Mouse (Mus musculus): ENCODE data around the gene Ccdc92b. TPM values are rescaled to one million over a fixed set of nuclear protein-coding genes. Genes with fewer than 3 reads are reported as not detected.

The Ccdc92b gene
- polyA plus RNA-seq, 1 experiment from 2014 or later, result 4.0 TPM

DNA sequence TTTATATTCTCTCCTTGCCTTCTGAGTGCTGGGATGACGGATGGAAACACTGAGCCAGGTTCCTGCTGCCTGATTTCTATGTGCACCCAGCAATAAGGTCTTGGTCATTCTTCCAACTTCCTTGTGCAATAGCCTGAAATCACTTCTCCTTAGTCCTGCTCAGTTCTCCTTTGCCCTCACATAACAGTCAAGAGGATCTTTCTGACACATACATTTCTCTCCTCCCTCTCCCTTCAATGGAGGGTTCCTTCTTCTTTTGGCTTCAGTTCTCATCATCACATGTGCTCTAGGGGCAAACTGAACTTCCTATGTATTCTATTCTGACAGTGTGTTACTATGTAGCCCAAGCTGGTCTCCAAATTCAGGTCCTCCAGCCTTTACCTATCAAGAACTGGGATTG lies 28.6 kb downstream of the Ccdc92b start:
- H3K4me3 ChIP-seq, result no peak overlapping the region
- no peaks in the 10 kb centered on the region for H3K27me3 ChIP-seq
- H3K9me3 ChIP-seq, result no peaks in the 10 kb centered on the region
- H3K4me2 ChIP-seq, result no peak overlapping the region
- no peak overlapping the region for H3K9ac ChIP-seq
- peaks cover 38% of the 10 kb centered on the region for H3K4me1 ChIP-seq (replicated peaks)
- ATAC-seq (ENCODE audit: low FRiP score, low read depth), result no peak
- WGBS, result 88% methylated on average over 1 of the region's 1 CpGs
- no peak overlapping the region for H3K27ac ChIP-seq (replicated peaks)
- H3K36me3 ChIP-seq, result no peaks in the 10 kb centered on the region

DNA sequence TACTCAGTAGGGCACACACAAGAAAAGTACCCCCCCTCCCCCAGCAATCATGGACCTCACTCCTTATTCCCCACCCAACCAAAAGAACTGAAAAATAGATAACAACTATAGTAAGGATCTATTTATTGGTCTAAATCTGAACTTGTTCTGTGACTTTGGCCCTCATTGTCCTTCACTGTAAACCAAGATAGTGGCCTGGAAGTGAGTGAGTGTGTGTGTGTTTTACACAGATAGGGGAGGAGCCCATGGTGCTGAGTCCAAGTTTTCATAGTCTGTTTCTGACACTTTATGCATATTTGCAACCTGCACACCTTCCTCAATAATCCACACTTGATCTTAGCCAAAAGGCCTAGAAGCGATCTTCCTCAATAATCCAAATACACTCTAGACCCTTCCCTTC lies 29.3 kb downstream of the Ccdc92b start:
- Histone ChIP-seq H3K27me3 (no peaks in the 10 kb centered on the region), H3K27ac (replicated peaks) (peak overlapping the region; percentile 73), H3K4me2 (peak overlapping the region; percentile 96), H3K4me1 (replicated peaks) (peaks cover 45% of the 10 kb centered on the region), H3K9me3 (no peaks in the 10 kb centered on the region), H3K9ac (peak overlapping the region; percentile 64), H3K4me3 (peak overlapping the region; percentile 92), H3K36me3 (no peaks in the 10 kb centered on the region)
- ATAC-seq (ENCODE audit: low FRiP score, low read depth), result peak; percentile 23; the same call in 1 of the 2 replicates
- 8% methylated on average over 1 of the region's 1 CpGs for WGBS

DNA sequence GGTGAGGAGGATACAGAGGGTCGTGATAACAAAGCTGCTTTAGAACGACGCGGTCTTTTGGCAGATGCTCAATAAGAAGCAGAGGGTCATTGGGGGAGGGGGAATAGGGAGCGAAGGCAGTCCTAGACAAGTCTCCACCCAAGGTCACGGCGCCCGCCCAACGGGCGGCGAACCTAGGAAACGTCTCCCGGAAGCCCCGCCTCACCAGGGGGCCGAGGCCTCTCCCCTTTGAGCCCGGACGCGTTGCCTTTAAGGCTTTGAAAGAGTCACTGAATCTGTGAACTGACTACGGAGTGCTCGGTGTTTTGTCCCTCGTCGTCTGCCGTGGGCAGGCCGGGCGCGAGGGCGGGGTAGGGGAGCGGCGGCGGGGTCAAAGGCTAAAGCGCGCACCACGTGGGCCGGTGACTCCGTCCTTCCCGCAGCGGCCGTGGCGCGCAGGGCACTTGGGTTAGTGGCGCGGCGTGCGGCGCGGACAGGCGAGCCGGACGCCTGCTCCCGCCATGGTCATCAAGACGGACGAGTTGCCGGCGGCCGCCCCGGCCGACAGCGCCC lies 29.8 kb downstream of the Ccdc92b start, which contains the start of gene Cluh:
Gene Cluh, plus strand, starts transcription at position 401 of the 552 bp plus-strand sequence.
- Histone ChIP-seq H3K9ac (peak within 1 kb of the TSS; percentile 64), H3K36me3 (no peaks in the 10 kb centered on the region), H3K4me1 (replicated peaks) (peaks cover 46% of the 10 kb centered on the region), H3K27me3 (no peaks in the 10 kb centered on the region), H3K9me3 (no peaks in the 10 kb centered on the region), H3K4me3 (peak within 1 kb of the TSS; percentile 92), H3K27ac (replicated peaks) (peak within 1 kb of the TSS; percentile 73), H3K4me2 (peak within 1 kb of the TSS; percentile 96)
- WGBS, result under 1% methylated on average over 58 of the region's 58 CpGs
- peak; percentile 88 for ATAC-seq (ENCODE audit: low FRiP score, low read depth)

DNA sequence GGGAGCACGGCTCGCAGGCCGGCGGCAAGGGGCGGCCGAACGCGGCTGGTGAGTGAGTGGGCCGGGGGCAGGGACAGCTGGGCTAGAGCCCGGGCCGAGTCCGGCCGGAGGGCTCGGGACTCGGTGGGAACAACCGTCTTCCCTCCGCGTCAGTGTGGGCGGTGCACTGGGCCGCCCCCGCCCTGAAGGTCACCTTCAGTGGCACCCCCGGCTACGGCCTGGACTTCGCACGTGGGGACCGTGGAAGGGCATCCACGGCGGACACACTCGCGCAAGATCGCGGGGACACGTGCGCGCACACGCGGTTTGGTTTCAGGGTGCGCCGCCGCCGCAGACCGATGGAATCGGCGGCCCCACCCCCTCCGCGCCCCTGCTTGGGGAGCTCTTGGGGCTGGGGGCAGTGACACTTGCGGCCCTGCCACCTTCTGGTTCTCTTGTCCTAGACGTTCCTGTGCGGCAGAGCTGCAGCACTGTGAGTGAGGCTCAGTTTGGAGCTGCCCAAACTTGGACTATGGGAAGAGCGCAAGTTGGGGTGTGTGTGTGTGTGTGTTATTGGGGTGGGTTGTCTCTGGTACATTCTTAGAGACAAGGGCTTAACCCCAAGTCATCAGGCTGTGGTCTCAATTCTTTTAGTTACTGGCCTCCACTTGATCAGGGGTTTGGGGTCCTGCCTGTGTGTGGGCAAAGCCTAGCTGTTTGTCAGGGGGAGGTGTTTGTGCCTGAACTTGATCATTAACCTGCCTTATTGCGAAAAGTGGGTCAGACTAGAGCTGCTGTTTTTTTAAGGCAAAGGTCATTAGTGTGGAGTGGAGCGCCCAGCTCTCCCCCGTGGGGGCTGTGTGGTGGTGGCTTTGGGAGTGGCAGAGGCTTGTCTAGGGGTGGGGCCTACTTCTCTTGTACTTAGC lies 30.5 kb downstream of the Ccdc92b start:
- peak; percentile 62 for ATAC-seq (ENCODE audit: low FRiP score, low read depth)
- Histone ChIP-seq H3K36me3 (no peaks in the 10 kb centered on the region), H3K4me3 (peak overlapping the region; percentile 92), H3K4me2 (peak overlapping the region; percentile 96), H3K9me3 (no peaks in the 10 kb centered on the region), H3K27ac (replicated peaks) (peak overlapping the region; percentile 73), H3K4me1 (replicated peaks) (peaks cover 46% of the 10 kb centered on the region), H3K27me3 (no peaks in the 10 kb centered on the region), H3K9ac (peak overlapping the region; percentile 64)
- 2% methylated on average over 50 of the region's 53 CpGs for WGBS

DNA sequence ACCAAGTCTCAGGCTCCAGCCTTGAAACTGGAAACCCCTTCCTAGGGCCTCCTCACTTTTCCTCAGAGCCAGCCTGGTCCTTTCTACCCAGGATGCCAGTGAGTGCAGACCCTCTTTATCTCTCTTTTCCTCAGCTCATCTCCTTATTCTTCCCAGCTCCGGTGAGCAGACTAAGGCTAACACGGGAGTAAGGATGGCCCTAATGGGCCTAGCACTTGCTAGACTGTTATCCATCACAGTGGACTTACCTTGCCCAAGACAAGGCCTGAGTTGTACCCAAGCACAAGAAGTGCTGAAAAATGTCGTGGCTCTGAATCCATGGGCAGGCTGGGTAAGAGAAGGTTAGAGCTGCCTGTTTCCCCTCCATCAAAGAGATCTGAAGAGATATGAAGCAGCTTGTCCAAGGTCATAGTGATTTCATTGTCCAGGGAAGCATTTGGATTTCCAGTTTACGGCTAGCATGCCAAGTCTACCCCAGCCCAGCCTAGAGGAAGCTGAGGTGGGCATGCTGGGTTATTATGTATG lies 31.2 kb downstream of the Ccdc92b start:
- H3K4me3 ChIP-seq, result peak overlapping the region; percentile 92
- WGBS, result 57% methylated on average over 4 of the region's 4 CpGs
- H3K27me3 ChIP-seq, result no peaks in the 10 kb centered on the region
- H3K9ac ChIP-seq, result peak overlapping the region; percentile 64
- H3K4me2 ChIP-seq, result peak overlapping the region; percentile 96
- no peaks in the 10 kb centered on the region for H3K9me3 ChIP-seq
- H3K36me3 ChIP-seq, result no peaks in the 10 kb centered on the region
- no peak for ATAC-seq (ENCODE audit: low FRiP score, low read depth)
- 0 out of 2 replicates have a peak overlapping the region, but pooled peaks have one; percentile 73 for H3K27ac ChIP-seq (replicated peaks)
- peaks cover 46% of the 10 kb centered on the region for H3K4me1 ChIP-seq (replicated peaks)

DNA sequence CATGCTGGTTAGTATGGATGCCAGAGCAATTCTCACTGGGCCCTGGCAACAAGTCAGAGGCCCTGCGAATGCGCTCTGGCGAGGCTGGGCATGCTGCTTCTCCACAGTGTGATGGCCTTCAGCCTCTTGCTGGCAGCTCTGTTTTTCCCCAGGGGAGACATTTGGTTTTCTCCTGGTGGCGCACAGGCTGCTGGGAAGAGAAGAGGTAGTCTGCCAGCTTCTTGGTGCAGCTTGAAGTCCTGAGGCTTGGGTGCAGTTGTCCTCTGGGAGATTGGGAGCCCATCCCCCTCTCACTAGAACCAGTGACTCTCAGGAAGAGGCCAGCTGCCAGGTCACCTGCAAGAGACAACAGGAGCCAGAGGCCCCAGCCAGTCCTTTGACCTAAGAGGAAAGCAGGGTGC lies 33.4 kb downstream of the Ccdc92b start:
- Histone ChIP-seq H3K4me1 (replicated peaks) (peaks cover 46% of the 10 kb centered on the region), H3K4me3 (no peak overlapping the region), H3K27ac (replicated peaks) (peak overlapping the region; percentile 46), H3K27me3 (no peaks in the 10 kb centered on the region), H3K4me2 (no peak overlapping the region), H3K9ac (no peak overlapping the region), H3K9me3 (no peaks in the 10 kb centered on the region), H3K36me3 (peaks cover 15% of the 10 kb centered on the region)
- 33% methylated on average over 4 of the region's 4 CpGs for WGBS
- ATAC-seq (ENCODE audit: low FRiP score, low read depth), result peak; percentile 16; the same call in 1 of the 2 replicates

DNA sequence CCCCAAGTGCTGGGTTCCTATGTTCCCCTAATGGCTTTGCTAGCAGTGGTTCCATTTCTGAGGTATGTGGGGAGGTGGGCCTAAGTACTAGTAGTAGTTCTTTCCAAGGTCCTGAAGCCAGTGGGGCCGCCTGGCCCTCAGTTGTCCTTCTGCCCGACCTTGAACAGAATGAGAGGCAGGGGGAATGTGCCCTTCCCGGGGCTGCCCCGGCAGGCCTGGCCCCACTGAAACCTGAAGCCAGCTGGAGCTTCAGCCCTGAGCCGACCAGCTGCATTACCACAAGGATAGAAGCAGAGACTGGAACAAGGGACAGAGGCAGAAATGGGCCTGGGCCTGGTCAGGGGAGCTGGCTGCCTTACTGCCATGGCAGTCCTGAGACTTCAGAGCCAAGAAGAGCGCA lies 34.0 kb downstream of the Ccdc92b start:
- Histone ChIP-seq H3K9ac (no peak overlapping the region), H3K4me2 (no peak overlapping the region), H3K9me3 (no peaks in the 10 kb centered on the region), H3K36me3 (peaks cover 21% of the 10 kb centered on the region), H3K4me1 (replicated peaks) (peaks cover 45% of the 10 kb centered on the region), H3K27me3 (no peaks in the 10 kb centered on the region), H3K27ac (replicated peaks) (peak overlapping the region; percentile 46; the same call in 1 of the 2 replicates), H3K4me3 (no peak overlapping the region)
- ATAC-seq (ENCODE audit: low FRiP score, low read depth), result no peak
- 60% methylated on average over 6 of the region's 6 CpGs for WGBS

DNA sequence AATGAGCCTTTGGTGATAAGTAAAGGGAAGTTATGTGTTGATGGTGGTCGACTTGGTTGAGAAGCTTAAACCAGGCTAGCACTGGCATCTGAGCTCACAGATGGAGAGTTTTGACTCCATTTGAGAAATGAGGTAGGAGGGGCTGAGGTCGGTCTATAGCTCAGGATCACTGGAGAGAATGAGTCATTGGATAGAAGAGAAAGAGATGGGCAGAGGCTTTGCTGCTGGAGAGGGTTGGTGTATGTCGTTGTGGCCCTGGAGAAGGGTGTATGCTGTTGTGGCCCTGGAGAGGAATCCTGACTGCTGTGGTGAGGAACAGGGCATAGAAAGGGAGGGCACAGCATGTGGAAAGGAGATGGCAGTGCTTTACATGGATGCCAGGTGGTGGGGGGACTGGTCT lies 36.5 kb downstream of the Ccdc92b start:
- peaks cover 28% of the 10 kb centered on the region for H3K4me1 ChIP-seq (replicated peaks)
- H3K36me3 ChIP-seq, result peaks cover 45% of the 10 kb centered on the region
- H3K27ac ChIP-seq (replicated peaks), result no peak overlapping the region
- 87% methylated on average over 3 of the region's 3 CpGs for WGBS
- H3K4me3 ChIP-seq, result no peak overlapping the region
- ATAC-seq (ENCODE audit: low FRiP score, low read depth), result no peak
- no peaks in the 10 kb centered on the region for H3K9me3 ChIP-seq
- no peaks in the 10 kb centered on the region for H3K27me3 ChIP-seq
- H3K4me2 ChIP-seq, result no peak overlapping the region
- no peak overlapping the region for H3K9ac ChIP-seq

DNA sequence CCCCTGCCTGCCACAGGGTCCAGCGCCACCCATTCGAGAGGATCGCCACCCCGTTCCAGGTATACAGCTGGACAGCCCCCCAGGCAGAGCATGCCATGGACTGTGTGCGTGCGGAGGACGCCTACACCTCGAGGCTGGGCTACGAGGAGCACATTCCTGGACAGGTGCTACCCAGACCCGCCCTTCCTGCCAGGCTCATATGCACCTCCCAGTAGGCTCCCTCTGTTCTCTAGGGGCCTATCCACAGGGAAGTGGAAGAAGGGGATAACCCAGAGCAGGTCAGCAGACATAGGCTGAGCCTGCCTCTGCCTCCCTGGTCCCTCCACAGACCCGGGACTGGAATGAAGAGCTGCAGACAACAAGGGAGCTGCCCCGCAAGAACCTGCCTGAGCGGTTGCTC lies 40.9 kb downstream of the Ccdc92b start:
- WGBS, result 97% methylated on average over 13 of the region's 13 CpGs

DNA sequence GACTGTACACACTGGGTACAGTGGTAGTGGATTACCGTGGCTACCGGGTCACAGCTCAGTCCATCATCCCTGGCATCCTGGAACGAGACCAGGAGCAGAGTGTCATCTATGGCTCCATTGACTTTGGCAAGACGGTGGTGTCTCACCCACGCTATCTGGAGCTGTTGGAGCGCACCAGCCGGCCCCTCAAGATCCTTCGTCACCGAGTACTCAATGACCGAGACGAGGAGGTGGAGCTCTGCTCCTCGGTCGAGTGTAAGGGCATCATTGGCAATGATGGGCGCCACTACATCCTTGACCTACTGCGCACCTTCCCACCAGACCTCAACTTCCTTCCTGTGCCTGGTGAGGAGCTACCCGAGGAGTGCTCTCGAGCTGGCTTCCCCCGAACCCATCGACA lies 42.2 kb downstream of the Ccdc92b start:
- no peaks in the 10 kb centered on the region for H3K27me3 ChIP-seq
- H3K9ac ChIP-seq, result no peak overlapping the region
- no peaks in the 10 kb centered on the region for H3K4me1 ChIP-seq (replicated peaks)
- 93% methylated on average over 19 of the region's 19 CpGs for WGBS
- H3K36me3 ChIP-seq, result peaks cover 90% of the 10 kb centered on the region
- no peak overlapping the region for H3K27ac ChIP-seq (replicated peaks)
- no peak for ATAC-seq (ENCODE audit: low FRiP score, low read depth)
- H3K9me3 ChIP-seq, result no peaks in the 10 kb centered on the region
- no peak overlapping the region for H3K4me3 ChIP-seq
- no peak overlapping the region for H3K4me2 ChIP-seq

More for the DNA sequence above, 40.9 kb downstream of the Ccdc92b start:
- Histone ChIP-seq H3K4me2 (no peak overlapping the region), H3K4me3 (no peak overlapping the region), H3K9ac (no peak overlapping the region), H3K9me3 (no peaks in the 10 kb centered on the region), H3K27ac (replicated peaks) (no peak overlapping the region), H3K4me1 (replicated peaks) (no peaks in the 10 kb centered on the region), H3K27me3 (no peaks in the 10 kb centered on the region), H3K36me3 (peaks cover 85% of the 10 kb centered on the region)
- no peak for ATAC-seq (ENCODE audit: low FRiP score, low read depth)

DNA sequence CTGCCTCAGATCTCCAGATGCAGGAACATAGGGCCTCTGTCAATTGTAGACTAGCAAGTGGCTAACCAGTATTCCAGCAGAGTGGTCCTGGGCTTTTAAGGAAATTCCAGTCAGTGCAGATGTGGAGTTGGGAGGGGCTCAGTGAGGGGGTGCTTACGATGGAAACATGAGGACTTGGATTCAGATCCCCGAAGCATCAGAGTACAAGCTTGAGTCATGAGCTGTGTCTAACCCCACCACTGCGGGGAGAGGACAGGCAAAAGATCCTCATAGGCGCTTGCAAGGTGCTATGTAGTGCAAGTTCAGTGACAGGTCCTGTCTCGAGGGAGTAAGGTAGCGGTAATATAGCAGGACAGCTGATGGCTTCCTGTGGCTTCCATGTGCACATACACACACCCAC lies 42.8 kb downstream of the Ccdc92b start:
- Histone ChIP-seq H3K27ac (replicated peaks) (no peak overlapping the region), H3K27me3 (no peaks in the 10 kb centered on the region), H3K9ac (no peak overlapping the region), H3K4me1 (replicated peaks) (no peaks in the 10 kb centered on the region), H3K9me3 (no peaks in the 10 kb centered on the region), H3K4me2 (no peak overlapping the region), H3K4me3 (no peak overlapping the region), H3K36me3 (peaks cover 88% of the 10 kb centered on the region)
- no peak for ATAC-seq (ENCODE audit: low FRiP score, low read depth)
- 91% methylated on average over 6 of the region's 6 CpGs for WGBS

DNA sequence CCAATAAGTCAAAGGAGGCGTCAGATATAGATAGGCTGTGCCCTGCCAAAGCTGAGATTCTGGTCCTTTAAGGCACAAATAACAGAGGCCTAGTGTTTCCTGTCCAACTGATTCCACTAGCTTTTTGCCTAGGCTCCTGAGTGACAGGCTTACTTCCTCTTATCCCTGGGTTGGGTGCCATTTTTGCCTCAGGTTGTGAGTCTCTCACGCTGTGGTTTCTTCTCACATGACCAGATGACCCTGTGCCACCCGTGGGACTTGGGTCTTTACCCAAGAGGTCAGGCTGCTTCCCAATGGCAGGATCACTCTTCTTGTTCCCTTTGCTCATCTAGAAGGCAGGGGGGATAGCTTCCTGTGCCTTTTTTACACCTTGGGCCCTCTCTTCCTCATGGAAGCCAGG lies 44.9 kb downstream of the Ccdc92b start:
- H3K36me3 ChIP-seq, result peaks cover 86% of the 10 kb centered on the region
- no peaks in the 10 kb centered on the region for H3K4me1 ChIP-seq (replicated peaks)
- no peaks in the 10 kb centered on the region for H3K9me3 ChIP-seq
- no peak for ATAC-seq (ENCODE audit: low FRiP score, low read depth)
- H3K9ac ChIP-seq, result no peak overlapping the region
- no peaks in the 10 kb centered on the region for H3K27me3 ChIP-seq
- 95% methylated on average over 3 of the region's 3 CpGs for WGBS
- no peak overlapping the region for H3K4me2 ChIP-seq
- H3K4me3 ChIP-seq, result no peak overlapping the region
- H3K27ac ChIP-seq (replicated peaks), result no peak overlapping the region

All from hindbrain, embryonic 15.5 days (tissue).